Mouse (Mus musculus) c-Kit-negative CD71-positive TER-119-positive erythroid progenitor cells, embryonic 14.5 days (primary cell): ENCODE results near the gene Vmac.

Experiments used
- DNase-seq: peaks from one replicate; pipeline ENCODE4 v3.0.0-alpha.2; 2013; ENCODE audit warnings: low read depth, low spot score

The Vmac gene

DNA sequence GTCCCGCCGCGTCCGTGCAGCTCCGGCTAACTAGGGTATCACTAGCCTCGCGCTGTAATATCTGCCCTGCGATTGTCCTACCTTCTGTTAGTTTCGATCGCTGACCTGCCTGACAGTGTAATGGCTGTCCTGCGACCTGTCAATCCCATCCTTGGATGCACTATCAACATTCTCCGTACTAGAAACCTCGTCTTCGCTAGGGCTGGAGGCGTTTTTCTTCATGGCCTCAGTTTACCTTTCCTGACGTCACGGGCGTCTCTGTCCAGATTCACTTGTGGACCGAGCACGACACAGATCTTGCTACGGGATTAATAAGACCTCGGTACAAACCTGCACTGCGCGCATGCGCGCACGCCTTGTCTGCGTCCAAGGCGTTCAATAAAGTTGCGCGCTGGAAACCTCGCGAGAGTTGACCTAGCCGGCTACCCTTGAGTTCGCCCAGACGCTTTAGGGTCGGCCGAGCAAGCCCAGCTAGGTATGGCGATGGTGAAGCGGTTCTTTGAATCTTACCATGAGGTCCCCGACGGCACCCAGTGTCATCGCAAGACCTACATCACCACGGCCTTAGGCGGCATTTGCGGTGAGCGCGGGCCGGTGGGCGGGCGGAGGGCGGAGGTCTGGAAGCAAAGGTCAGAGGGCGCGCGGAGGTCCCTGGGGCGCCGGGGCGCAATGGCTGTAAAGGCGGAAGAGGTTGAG is at the start of gene Vmac, which contains the start of gene Ndufa11:
Gene Vmac (minus strand): TSS at position 660 of the 696 bp plus-strand sequence.
Gene Ndufa11 (plus strand): TSS at position 405 of the 696 bp plus-strand sequence.
- peak; percentile 97 for DNase-seq

DNA sequence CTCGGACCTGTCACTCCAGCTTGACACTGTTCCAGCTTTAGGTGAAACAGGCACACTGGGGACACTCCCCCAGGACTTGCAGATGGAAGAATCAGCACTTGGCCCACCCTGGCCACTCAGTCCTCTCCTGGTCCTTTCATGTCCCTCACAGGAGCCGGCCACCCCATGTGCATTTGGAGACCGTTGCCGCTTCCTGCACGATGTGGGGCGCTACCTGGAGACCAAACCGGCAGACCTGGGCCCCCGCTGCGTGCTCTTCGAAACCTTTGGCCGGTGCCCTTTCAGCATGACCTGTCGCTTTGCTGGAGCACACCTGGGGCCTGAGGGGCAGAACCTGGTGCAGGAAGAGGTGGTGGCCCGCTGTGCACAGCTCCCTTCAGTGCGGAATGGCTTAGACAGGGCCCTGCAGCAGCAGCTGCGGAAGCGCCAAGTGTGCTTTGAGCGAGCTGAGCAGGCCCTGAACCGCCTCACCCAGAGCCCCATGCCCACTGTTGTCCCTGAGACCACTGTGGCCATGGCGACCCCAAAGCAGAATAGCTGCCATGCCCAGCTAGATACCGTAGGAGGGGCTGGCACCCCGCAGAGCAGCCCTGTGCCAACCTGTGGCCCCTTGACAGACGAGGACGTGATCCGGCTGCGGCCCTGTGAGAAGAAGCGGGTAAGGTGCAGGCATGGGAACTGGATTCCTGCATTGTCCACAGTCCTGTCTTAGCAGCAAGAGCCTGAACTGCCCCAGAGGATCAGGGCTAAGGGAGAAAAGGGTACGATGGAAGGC is 49.0 kb upstream of the Vmac start:
- DNase-seq, result no peak

DNA sequence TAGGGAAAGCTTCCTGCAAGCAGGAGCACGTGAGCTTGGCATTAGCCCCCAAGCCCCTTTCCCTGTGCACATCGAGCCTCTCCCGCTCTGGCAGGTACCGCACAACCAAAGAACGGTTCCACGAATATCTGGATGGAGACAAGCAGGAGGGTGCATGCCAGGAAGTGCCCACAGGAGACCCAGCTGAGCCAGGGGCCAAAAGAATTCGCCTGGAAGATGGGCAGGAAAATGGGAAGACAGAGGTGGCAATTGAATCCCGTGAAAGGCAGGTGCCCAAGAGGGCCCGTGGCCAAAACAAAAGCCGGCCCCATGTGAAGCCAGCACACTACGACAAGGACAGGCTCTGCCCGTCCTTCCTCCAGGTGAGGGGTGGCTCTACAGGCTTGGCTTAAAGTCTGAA is 47.6 kb upstream of the Vmac start:
- DNase-seq, result no peak

DNA sequence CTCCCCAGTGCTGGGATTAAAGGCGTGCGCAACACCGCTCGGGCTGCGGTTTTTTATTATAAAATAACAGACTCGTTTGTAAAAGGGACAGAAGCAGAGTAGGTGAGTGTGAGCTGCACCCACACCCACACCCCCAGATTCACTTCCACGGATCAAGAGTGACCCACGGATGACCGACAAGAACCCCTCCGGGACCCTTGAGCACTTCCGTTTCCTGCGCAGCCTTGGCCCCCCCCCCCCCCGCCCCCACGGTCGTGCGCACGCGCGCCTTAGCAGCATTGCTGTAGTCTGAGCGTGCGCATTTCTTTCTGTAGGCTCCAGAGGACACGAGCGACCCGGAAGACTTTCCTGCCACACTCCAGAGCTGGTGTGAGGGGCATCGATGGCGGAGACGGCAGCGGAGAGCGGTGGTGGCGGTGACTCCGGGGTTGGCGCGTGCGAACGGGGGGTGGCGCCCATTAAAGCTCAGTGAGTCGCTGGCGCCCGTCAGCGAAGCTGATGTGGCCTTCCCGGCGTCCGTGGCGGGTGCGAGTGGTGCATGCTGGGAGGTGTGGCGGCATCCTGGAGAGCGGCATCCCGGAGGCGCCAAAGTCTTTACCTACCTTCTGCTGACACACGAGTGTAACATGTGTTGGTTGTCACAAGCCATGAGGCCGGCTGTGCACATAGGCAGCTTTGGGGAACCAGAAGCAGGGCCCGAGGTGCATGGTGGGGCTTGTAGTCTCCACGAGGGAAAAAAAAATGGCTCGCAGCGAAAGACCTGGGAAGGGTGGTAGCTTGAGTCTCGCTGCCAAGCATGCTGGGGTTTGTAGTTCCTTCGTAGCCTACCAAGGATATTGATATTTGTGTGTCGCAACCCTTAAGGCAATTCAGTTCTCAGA is 46.9 kb upstream of the Vmac start, which contains the start of gene Dus3l:
Gene Dus3l (plus strand): TSS at position 284 of the 881 bp plus-strand sequence.
- peak; percentile 82 for DNase-seq

GRCm38 (mm10) chr17:56763741-56764250 is 46.0 kb upstream of the Vmac start:
- DNase-seq, result no peak

- DNase-seq, result peak; percentile 85
Measured at GRCm38 (mm10) chr17:56762769-56763731, 45.2 kb upstream of the Vmac start.

DNA sequence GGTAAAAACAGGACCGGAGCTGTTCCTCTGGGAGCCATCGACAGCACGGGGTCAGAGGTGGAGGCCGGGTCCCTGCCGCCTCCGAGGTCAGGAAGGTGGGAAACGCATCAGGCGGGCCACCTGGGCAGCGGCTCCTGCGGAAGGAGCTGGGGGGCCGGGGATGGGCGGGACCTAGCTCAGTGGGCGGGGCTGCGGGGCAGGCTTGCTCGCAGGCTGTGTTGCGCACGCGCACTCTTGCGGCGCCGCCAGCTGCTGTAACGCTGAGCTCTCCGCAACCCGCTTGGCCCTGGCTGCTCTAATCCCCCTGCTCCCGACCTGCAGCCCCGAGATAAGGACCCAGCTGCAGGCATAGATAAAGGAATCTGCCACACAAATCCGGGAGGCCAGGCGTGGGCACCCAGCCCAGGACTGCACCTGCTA is 44.2 kb upstream of the Vmac start:
- DNase-seq, result peak; percentile 86

DNA sequence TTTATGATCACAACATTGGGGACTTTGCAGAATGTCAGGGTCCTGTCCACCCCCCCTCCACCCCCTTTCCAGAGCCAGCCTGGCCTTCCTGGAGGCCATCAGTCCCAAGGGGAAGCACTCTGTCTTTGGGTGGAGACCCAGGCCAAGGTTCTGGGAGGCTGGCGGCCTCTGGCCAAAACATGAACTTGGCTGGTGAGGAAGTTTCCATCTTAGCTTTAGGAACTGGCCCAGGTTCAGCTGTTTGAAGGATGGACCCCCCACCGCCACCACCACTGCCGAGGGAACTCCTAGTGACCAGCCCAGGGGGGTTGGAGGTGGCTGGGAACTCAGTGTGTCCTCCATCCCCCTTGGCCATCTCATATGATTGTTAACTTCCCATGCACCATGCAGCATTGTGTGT is 43.3 kb upstream of the Vmac start:
- no peak for DNase-seq

- no peak for DNase-seq
Measured at GRCm38 (mm10) chr17:56759261-56759660, 41.4 kb upstream of the Vmac start.

- peak; percentile 71 for DNase-seq
Measured at GRCm38 (mm10) chr17:56758132-56758531, 40.3 kb upstream of the Vmac start.

GRCm38 (mm10) chr17:56757416-56758123 is 39.7 kb upstream of the Vmac start, which contains the start of gene Nrtn:
TSS of gene Nrtn (minus strand) at chr17:56757530.
- peak; percentile 79 for DNase-seq

DNA sequence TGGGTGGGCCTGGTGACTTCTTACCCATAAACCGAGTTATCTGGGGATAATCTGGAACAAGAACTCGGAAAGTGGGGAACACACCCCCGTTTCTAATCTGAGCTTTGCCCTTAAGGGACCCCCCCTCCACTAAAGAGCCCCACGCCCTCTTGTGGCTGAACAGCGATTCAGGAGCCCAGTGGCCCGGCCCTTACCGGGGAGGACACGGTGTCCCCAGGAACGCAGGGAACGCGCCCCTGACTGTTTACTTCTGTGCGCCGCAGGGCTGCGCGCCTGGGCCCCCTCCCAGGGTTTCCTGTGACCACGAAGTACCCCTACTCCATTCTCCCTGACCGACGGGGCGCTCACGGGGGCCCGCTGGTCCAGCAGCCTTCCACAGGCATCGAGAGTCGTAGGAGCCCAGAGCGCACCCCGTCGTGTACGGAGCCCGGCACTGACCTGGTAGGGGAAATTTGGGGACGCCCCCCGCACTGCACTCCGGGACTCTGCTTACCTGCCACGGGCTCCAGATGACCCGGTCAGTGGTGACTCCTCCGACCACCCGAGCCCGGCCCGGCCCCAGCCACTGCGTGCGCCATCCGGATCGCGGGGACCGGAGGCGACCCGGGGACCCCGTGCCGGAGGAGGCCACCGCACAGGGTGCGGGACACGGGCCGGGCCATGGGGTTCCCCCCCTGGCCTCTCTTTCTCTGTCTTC is 39.0 kb upstream of the Vmac start:
- DNase-seq, result no peak

GRCm38 (mm10) chr17:56754271-56755185 is 36.7 kb upstream of the Vmac start:
- no peak for DNase-seq

- DNase-seq, result no peak
Measured at GRCm38 (mm10) chr17:56753452-56753851, 35.6 kb upstream of the Vmac start.

DNA sequence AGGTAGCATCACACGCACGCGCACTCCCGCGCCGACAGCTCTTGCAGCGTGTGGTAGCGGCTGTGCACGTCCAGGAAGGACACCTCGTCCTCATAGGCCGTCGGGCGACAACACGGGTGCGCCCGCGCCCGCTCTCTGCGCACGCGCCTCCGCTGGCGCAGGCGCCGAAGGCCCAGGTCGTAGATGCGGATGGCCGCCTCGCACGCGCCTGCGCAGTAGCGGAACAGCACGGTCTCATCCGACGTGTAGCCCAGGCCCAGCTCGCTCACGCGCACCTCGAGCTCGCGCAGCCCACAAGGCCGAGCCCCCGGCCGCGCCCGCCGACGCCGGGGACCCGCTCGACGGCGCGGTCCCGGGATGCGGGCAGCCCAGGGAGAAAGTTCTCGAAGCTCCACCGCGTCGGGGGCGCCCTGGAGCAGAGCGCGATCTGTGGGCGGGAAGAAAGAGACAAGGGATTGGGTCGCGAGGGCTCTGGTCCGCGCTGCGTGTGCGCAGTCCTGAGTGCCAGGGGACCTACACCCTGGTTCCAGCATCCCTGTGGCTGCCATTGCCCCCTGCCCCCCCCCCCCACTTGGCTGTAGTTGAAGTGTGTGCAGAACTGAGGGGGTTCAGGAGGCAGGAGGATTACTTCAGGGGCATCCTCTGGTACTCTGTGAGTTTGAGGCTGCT is 33.7 kb upstream of the Vmac start:
- no peak for DNase-seq

DNA sequence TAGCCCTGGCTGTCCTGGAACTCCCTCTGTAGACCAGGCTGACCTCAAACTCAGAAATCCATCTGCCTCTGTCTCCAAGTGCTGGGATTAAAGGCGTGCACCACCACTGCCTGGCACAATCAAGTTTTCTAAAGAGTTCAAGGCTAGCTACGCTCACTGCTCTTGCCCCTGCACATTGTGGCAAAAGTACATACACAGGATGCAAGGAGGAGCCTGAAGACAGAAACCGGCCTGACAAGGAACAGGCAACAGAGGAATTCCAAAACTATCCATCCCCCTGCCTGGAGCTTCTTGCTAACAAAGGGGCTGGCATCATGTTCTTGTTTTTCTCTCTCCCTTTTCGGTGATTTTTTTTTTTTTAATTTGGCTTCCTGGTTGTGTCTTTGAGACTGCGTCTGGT is 26.4 kb upstream of the Vmac start:
- no peak for DNase-seq

DNA sequence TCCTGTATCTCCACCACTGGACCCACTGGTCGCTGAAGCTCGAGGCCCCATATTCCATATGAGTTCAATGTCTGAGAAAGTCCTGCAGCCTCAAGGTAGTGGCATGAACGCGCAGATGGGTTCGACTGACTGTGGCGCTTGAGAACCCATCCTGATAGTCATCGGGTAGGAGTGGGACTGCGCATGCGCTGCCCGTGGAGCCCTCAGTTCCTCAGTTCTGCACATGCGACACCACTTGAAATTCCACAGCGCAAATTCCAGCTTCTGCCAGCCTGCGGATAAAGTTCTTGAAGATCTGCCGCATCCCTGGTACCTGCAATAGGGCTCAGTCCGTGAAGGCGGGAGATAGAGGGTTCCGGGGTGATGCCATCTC is 23.0 kb upstream of the Vmac start:
- no peak for DNase-seq
